In the genomic region with DNA sequence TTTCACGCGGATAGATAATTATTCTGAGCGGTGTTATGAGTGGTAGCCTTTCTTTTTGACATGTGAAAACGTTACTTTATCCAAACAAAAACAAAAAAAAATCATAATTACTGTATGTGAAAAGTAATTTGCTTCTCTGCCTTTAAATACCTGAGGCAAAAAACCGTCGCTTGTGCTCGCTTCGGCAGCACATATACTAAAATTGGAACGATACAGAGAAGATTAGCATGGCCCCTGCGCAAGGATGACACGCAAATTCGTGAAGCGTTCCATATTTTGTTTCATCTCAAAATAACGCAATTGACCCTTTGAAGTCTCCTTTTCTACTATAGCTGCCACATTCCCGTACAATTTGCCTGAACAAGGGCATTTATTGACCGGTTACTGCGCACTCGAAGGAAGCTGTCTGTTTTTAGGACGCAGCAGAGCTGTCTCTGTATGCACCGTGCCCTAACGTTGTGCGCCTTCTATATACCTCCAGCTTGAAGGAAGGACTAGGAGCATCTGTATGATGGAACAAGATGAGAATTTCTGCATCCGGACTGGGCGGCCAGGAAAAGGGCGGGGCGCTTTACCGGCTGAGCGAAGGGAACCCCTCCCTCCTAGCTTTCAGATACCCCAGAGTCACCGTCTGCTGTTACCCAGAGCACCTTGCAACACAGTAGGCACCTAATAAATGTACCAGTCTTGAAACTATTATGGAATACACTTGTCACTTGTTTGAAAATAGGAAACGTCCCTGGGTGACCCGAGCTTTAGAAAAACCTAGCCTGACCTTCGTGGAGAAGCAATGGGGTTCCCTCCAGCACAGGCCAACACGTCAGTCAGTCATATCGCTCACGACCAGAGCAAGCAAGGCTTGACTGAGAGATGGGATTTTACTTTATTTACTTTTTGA, we compare ENCODE assay signal across 8 mouse cellular contexts. TPM values are rescaled to one million over a fixed set of nuclear protein-coding genes. Genes with fewer than 3 reads are reported as not detected.
DNase-seq lines count a peak whose midpoint lies in the region; ATAC-seq and TF ChIP-seq lines count a peak whose summit lies in the region.

No protein-coding gene starts in this region.

- H3K4me2 ChIP-seq in intestine, postnatal 0 days (replicated peaks; ENCODE audit: low read depth), result peak overlapping the region; percentile 88

- H3K36me3 ChIP-seq in intestine, postnatal 0 days (ENCODE audit: control insufficient read depth, insufficient read depth), result no peaks in the 10 kb centered on the region

- H3K4me1 ChIP-seq in cortical plate, adult 2 months (ENCODE audit: control insufficient read depth, insufficient read depth, low read length), result peaks cover 5% of the 10 kb centered on the region
- H3K4me1 ChIP-seq in intestine, postnatal 0 days (replicated peaks; ENCODE audit: control insufficient read depth, insufficient read depth, low read length), result 0 out of 2 replicates have a peak, but pooled peaks cover 5% of the 10 kb centered on the region

- 2% methylated on average over 35 of the region's 35 CpGs for WGBS in intestine, postnatal 0 days

- H3K27me3 ChIP-seq in intestine, postnatal 0 days (replicated peaks; ENCODE audit: control insufficient read depth, insufficient read depth, low read length), result no peaks in the 10 kb centered on the region

- H3K9me3 ChIP-seq in intestine, postnatal 0 days (ENCODE audit: control insufficient read depth), result no peaks in the 10 kb centered on the region

- TF ChIP-seq POLR2A in cortical plate, adult 2 months (IDR thresholded peaks at IDR 0.05; ENCODE audit: extremely low read depth, insufficient read depth, low read length), result peak; percentile 27; the same call in 1 of the 2 replicates

- no peak for ATAC-seq in intestine, postnatal 0 days

- peak; percentile 63 for DNase-seq in adrenal gland, postnatal 10 days
- DNase-seq in adrenal gland, postnatal 25 days, result no peak
- peak; percentile 60 for DNase-seq in gastrocnemius, postnatal 25 days
- peak; percentile 74 to 75 for DNase-seq in left cerebral cortex, postnatal 36 days (ENCODE audit: low spot score in 2 of 2)
- peak; percentile 69 for DNase-seq in mesoderm, embryonic 11.5 days (ENCODE audit: low read depth, low spot score)
- peak; percentile 66 for DNase-seq in spleen, adult 12 weeks (ENCODE audit: low spot score)

- intact Hi-C loops in left cerebral cortex, postnatal 36 days (cut with DNase I), result loop anchor here (2.0 kb wide), 2 partner anchors 53 to 129 kb away; a partner anchor contains a TSS

- no peak for TF ChIP-seq CTCF in cortical plate, adult 2 months (IDR thresholded peaks at IDR 0.05; ENCODE audit: extremely low read depth, insufficient read depth, low read length)
- TF ChIP-seq CTCF in intestine, postnatal 0 days (IDR thresholded peaks at IDR 0.05; ENCODE audit: low read depth), result no peak

- peak overlapping the region; percentile 89 for H3K4me3 ChIP-seq in cortical plate, adult 2 months (ENCODE audit: insufficient read depth, low read length)
- peak overlapping the region; percentile 70 for H3K4me3 ChIP-seq in intestine, postnatal 0 days (ENCODE audit: low read depth, low read length)

- peak overlapping the region; percentile 67 for H3K9ac ChIP-seq in intestine, postnatal 0 days (ENCODE audit: low read depth, low read length)

- peak overlapping the region; percentile 83 for H3K27ac ChIP-seq in cortical plate, adult 2 months (ENCODE audit: insufficient read depth, low read length)
- peak overlapping the region; percentile 96 for H3K27ac ChIP-seq in intestine, postnatal 0 days (ENCODE audit: low read depth, low read length)

RNA-seq across cellular contexts. Expression of a gene that starts 1.5 kb away (rescaled TPM):
- total RNA-seq in adrenal gland, postnatal 10 days (2021), result 100 to 1,000 TPM; 143 to 146 TPM
- total RNA-seq in adrenal gland, postnatal 25 days (2021), result 159 and 161 TPM in 2 replicates
- 168 and 183 TPM in 2 replicates for polyA plus RNA-seq in cortical plate, adult 2 months (2012; rRNA removed)
- total RNA-seq in gastrocnemius, postnatal 25 days (2021), result 10 to 100 TPM; 70.1 to 80.6 TPM
- 24.7 and 25.3 TPM in 2 replicates for polyA plus RNA-seq in intestine, postnatal 0 days (2015; fragmentation: Nextera tagmentation; extraction: Ambion mirVana)
- total RNA-seq in left cerebral cortex, postnatal 36 days (2021), result 100 to 1,000 TPM; 122 TPM

RNA-seq across cellular contexts. Expression of a gene that starts 2.8 kb away (rescaled TPM):
- total RNA-seq in adrenal gland, postnatal 10 days (2021), result 10 to 100 TPM; 46.8 to 57.8 TPM
- 28.3 and 29.8 TPM in 2 replicates for total RNA-seq in adrenal gland, postnatal 25 days (2021)
- 8.0 and 9.0 TPM in 2 replicates for polyA plus RNA-seq in cortical plate, adult 2 months (2012; rRNA removed)
- total RNA-seq in gastrocnemius, postnatal 25 days (2021), result 1 to 10 TPM; 8.5 to 9.4 TPM
- 109 and 117 TPM in 2 replicates for polyA plus RNA-seq in intestine, postnatal 0 days (2015; fragmentation: Nextera tagmentation; extraction: Ambion mirVana)
- 1 to 10 TPM; 4.7 to 7.6 TPM for total RNA-seq in left cerebral cortex, postnatal 36 days (2021)

RNA-seq across cellular contexts. Expression of a gene that starts 10.7 kb away (rescaled TPM):
- 10 to 100 TPM; 16.0 to 19.8 TPM for total RNA-seq in adrenal gland, postnatal 10 days (2021)
- total RNA-seq in adrenal gland, postnatal 25 days (2021), result 24.2 and 29.1 TPM in 2 replicates
- 10.9 and 11.5 TPM in 2 replicates for polyA plus RNA-seq in cortical plate, adult 2 months (2012; rRNA removed)
- 1 to 10 TPM; 4.9 to 5.7 TPM for total RNA-seq in gastrocnemius, postnatal 25 days (2021)
- 2.2 and 2.5 TPM in 2 replicates for polyA plus RNA-seq in intestine, postnatal 0 days (2015; fragmentation: Nextera tagmentation; extraction: Ambion mirVana)
- total RNA-seq in left cerebral cortex, postnatal 36 days (2021), result 10 to 100 TPM; 10.3 to 13.0 TPM

RNA-seq across cellular contexts. Expression of a gene that starts 15.1 kb away (rescaled TPM):
- under 1 TPM; 0.27 to 0.36 TPM for total RNA-seq in adrenal gland, postnatal 10 days (2021)
- total RNA-seq in adrenal gland, postnatal 25 days (2021), result 0.12 TPM in 1 of 2 replicates, not detected in the other
- 0.21 and 0.40 TPM in 2 replicates for polyA plus RNA-seq in cortical plate, adult 2 months (2012; rRNA removed)
- not detected for total RNA-seq in gastrocnemius, postnatal 25 days (2021)
- polyA plus RNA-seq in intestine, postnatal 0 days (2015; fragmentation: Nextera tagmentation; extraction: Ambion mirVana), result 0.08 and 0.17 TPM in 2 replicates
- under 1 TPM in 1 of 2 experiments, not detected in 1; 0.10 TPM for total RNA-seq in left cerebral cortex, postnatal 36 days (2021)

RNA-seq across cellular contexts. Expression of a gene that starts 25.6 kb away (rescaled TPM):
- 10 to 100 TPM; 32.4 to 34.9 TPM for total RNA-seq in adrenal gland, postnatal 10 days (2021)
- total RNA-seq in adrenal gland, postnatal 25 days (2021), result 32.4 and 35.5 TPM in 2 replicates
- polyA plus RNA-seq in cortical plate, adult 2 months (2012; rRNA removed), result 60.9 and 63.2 TPM in 2 replicates
- total RNA-seq in gastrocnemius, postnatal 25 days (2021), result 10 to 100 TPM; 16.4 to 18.0 TPM
- 41.9 and 44.0 TPM in 2 replicates for polyA plus RNA-seq in intestine, postnatal 0 days (2015; fragmentation: Nextera tagmentation; extraction: Ambion mirVana)
- total RNA-seq in left cerebral cortex, postnatal 36 days (2021), result 10 to 100 TPM; 44.2 to 46.3 TPM
